Mouse (Mus musculus): ENCODE measurements around the gene Ctsll3. TPM values are rescaled to one million over a fixed set of nuclear protein-coding genes. Genes with fewer than 3 reads are reported as not detected.

Ctsll3 gene
- polyA plus RNA-seq (2015; fragmentation: Nextera tagmentation; extraction: Ambion mirVana) = not detected in 2 replicates

- ATAC-seq (ENCODE audit: insufficient number of reproducible peaks, insufficient read depth, low FRiP score, low TSS enrichment, low read depth) = no peak
- Histone ChIP-seq H3K27ac (no peak within 1 kb of the TSS), H3K9ac (no peak within 1 kb of the TSS), H3K4me2 (no peak within 1 kb of the TSS), H3K4me1 (no peaks in the 10 kb centered on the region), H3K4me3 (no peak within 1 kb of the TSS), H3K36me3 (no peaks in the 10 kb centered on the region), H3K9me3 (no peaks in the 10 kb centered on the region), H3K27me3 (no peaks in the 10 kb centered on the region)
- WGBS = 56% methylated on average over 1 of the region's 1 CpGs
Observed at GRCm38 (mm10) chr13:60802749-60803148, at the start of gene Ctsll3. Gene Ctsll3, minus strand, starts transcription at chr13:60802849.

- Histone ChIP-seq H3K4me1 (no peaks in the 10 kb centered on the region), H3K4me3 (no peak overlapping the region), H3K9ac (no peak overlapping the region), H3K9me3 (no peaks in the 10 kb centered on the region), H3K27ac (no peak overlapping the region), H3K4me2 (no peak overlapping the region), H3K36me3 (no peaks in the 10 kb centered on the region), H3K27me3 (no peaks in the 10 kb centered on the region)
- no peak for ATAC-seq (ENCODE audit: insufficient number of reproducible peaks, insufficient read depth, low FRiP score, low TSS enrichment, low read depth)
- WGBS = 85% methylated on average over 4 of the region's 4 CpGs
Observed at GRCm38 (mm10) chr13:60848241-60849120, 45.8 kb upstream of the Ctsll3 start.

GRCm38 (mm10) chr13:60843153-60843552, 40.5 kb upstream of the Ctsll3 start:
- Histone ChIP-seq H3K4me3 (no peak overlapping the region), H3K9ac (no peak overlapping the region), H3K4me1 (no peaks in the 10 kb centered on the region), H3K4me2 (no peak overlapping the region), H3K9me3 (no peaks in the 10 kb centered on the region), H3K27me3 (no peaks in the 10 kb centered on the region), H3K27ac (no peak overlapping the region), H3K36me3 (no peaks in the 10 kb centered on the region)
- ATAC-seq (ENCODE audit: insufficient number of reproducible peaks, insufficient read depth, low FRiP score, low TSS enrichment, low read depth) = no peak
- WGBS = 80% methylated on average over 8 of the region's 8 CpGs

- 68% methylated on average over 6 of the region's 6 CpGs for WGBS
Observed at GRCm38 (mm10) chr13:60842703-60843102, 40.1 kb upstream of the Ctsll3 start.

GRCm38 (mm10) chr13:60839353-60839902, 36.8 kb upstream of the Ctsll3 start:
- whole genome bisulfite sequencing = 66% methylated on average over 2 of the region's 2 CpGs
- Histone ChIP-seq H3K9ac (no peak overlapping the region), H3K27me3 (no peaks in the 10 kb centered on the region), H3K4me2 (no peak overlapping the region), H3K9me3 (no peaks in the 10 kb centered on the region), H3K36me3 (no peaks in the 10 kb centered on the region), H3K27ac (no peak overlapping the region), H3K4me1 (no peaks in the 10 kb centered on the region), H3K4me3 (no peak overlapping the region)
- no peak for ATAC-seq (ENCODE audit: insufficient number of reproducible peaks, insufficient read depth, low FRiP score, low TSS enrichment, low read depth)

More at GRCm38 (mm10) chr13:60842703-60843102, 40.1 kb upstream of the Ctsll3 start:
- Histone ChIP-seq H3K36me3 (no peaks in the 10 kb centered on the region), H3K4me3 (no peak overlapping the region), H3K4me1 (no peaks in the 10 kb centered on the region), H3K27me3 (no peaks in the 10 kb centered on the region), H3K9me3 (no peaks in the 10 kb centered on the region), H3K9ac (no peak overlapping the region), H3K27ac (no peak overlapping the region), H3K4me2 (no peak overlapping the region)
- no peak for ATAC-seq (ENCODE audit: insufficient number of reproducible peaks, insufficient read depth, low FRiP score, low TSS enrichment, low read depth)

- H3K9ac ChIP-seq = no peak overlapping the region
- H3K4me1 ChIP-seq = no peaks in the 10 kb centered on the region
- no peaks in the 10 kb centered on the region for H3K36me3 ChIP-seq
- no peaks in the 10 kb centered on the region for H3K9me3 ChIP-seq
- no peak overlapping the region for H3K27ac ChIP-seq
- H3K4me2 ChIP-seq = no peak overlapping the region
- 61% methylated on average over 3 of the region's 3 CpGs for WGBS
- H3K27me3 ChIP-seq = no peaks in the 10 kb centered on the region
- no peak for ATAC-seq (ENCODE audit: insufficient number of reproducible peaks, insufficient read depth, low FRiP score, low TSS enrichment, low read depth)
- no peak overlapping the region for H3K4me3 ChIP-seq
Observed at GRCm38 (mm10) chr13:60826052-60826451, 23.4 kb upstream of the Ctsll3 start.

GRCm38 (mm10) chr13:60820486-60821175, 18.0 kb upstream of the Ctsll3 start:
- no peaks in the 10 kb centered on the region for H3K4me1 ChIP-seq
- 71% methylated on average over 3 of the region's 3 CpGs for WGBS
- no peak overlapping the region for H3K9ac ChIP-seq
- H3K27me3 ChIP-seq = no peaks in the 10 kb centered on the region
- no peak overlapping the region for H3K4me2 ChIP-seq
- ATAC-seq (ENCODE audit: insufficient number of reproducible peaks, insufficient read depth, low FRiP score, low TSS enrichment, low read depth) = no peak
- H3K4me3 ChIP-seq = no peak overlapping the region
- no peaks in the 10 kb centered on the region for H3K36me3 ChIP-seq
- no peaks in the 10 kb centered on the region for H3K9me3 ChIP-seq
- H3K27ac ChIP-seq = no peak overlapping the region

- H3K9ac ChIP-seq = no peak overlapping the region
- no peaks in the 10 kb centered on the region for H3K36me3 ChIP-seq
- ATAC-seq (ENCODE audit: insufficient number of reproducible peaks, insufficient read depth, low FRiP score, low TSS enrichment, low read depth) = no peak
- H3K27ac ChIP-seq = no peak overlapping the region
- 11% methylated on average over 7 of the region's 7 CpGs for WGBS
- no peak overlapping the region for H3K4me3 ChIP-seq
- H3K4me1 ChIP-seq = no peaks in the 10 kb centered on the region
- H3K4me2 ChIP-seq = no peak overlapping the region
- H3K9me3 ChIP-seq = no peaks in the 10 kb centered on the region
- no peaks in the 10 kb centered on the region for H3K27me3 ChIP-seq
Observed at GRCm38 (mm10) chr13:60819469-60819868, 16.8 kb upstream of the Ctsll3 start.

- Histone ChIP-seq H3K4me1 (no peaks in the 10 kb centered on the region), H3K4me3 (no peak overlapping the region), H3K9me3 (no peaks in the 10 kb centered on the region), H3K27ac (no peak overlapping the region), H3K4me2 (no peak overlapping the region), H3K9ac (no peak overlapping the region), H3K27me3 (no peaks in the 10 kb centered on the region), H3K36me3 (no peaks in the 10 kb centered on the region)
- 55% methylated on average over 1 of the region's 1 CpGs for WGBS
- no peak for ATAC-seq (ENCODE audit: insufficient number of reproducible peaks, insufficient read depth, low FRiP score, low TSS enrichment, low read depth)
Observed at GRCm38 (mm10) chr13:60813722-60814121, 11.1 kb upstream of the Ctsll3 start.

GRCm38 (mm10) chr13:60812768-60813167, 10.1 kb upstream of the Ctsll3 start:
- no peaks in the 10 kb centered on the region for H3K27me3 ChIP-seq

GRCm38 (mm10) chr13:60809690-60810089, 7.0 kb upstream of the Ctsll3 start:
- Histone ChIP-seq H3K27ac (no peak overlapping the region), H3K9me3 (no peaks in the 10 kb centered on the region), H3K36me3 (no peaks in the 10 kb centered on the region), H3K4me2 (no peak overlapping the region), H3K4me3 (no peak overlapping the region), H3K9ac (no peak overlapping the region), H3K4me1 (no peaks in the 10 kb centered on the region), H3K27me3 (no peaks in the 10 kb centered on the region)
- no peak for ATAC-seq (ENCODE audit: insufficient number of reproducible peaks, insufficient read depth, low FRiP score, low TSS enrichment, low read depth)
- 73% methylated on average over 2 of the region's 2 CpGs for WGBS

More at GRCm38 (mm10) chr13:60812768-60813167, 10.1 kb upstream of the Ctsll3 start:
- Histone ChIP-seq H3K4me1 (no peaks in the 10 kb centered on the region), H3K4me2 (no peak overlapping the region), H3K36me3 (no peaks in the 10 kb centered on the region), H3K4me3 (no peak overlapping the region), H3K9ac (no peak overlapping the region), H3K27ac (no peak overlapping the region), H3K9me3 (no peaks in the 10 kb centered on the region)
- no peak for ATAC-seq (ENCODE audit: insufficient number of reproducible peaks, insufficient read depth, low FRiP score, low TSS enrichment, low read depth)
- 84% methylated on average over 6 of the region's 6 CpGs for WGBS

All from embryonic facial prominence, embryonic 13.5 days (tissue).